Mouse (Mus musculus) liver, embryonic 18 days (tissue): ENCODE results near the gene Pcp2. TPM values are rescaled to one million over a fixed set of nuclear protein-coding genes. Genes with fewer than 3 reads are reported as not detected.

Experiments
- polyA plus RNA-seq: library from polyadenylated mRNA; depleted of rRNA; stranded (reverse); fragments of >200 nt; gene quantifications from 2 replicates; pipeline ENCODE4 v1.2.3, GENCODE M21; 2012; rRNA removed

Pcp2 gene
- polyA plus RNA-seq: not detected in 2 replicates

GRCm38 (mm10) chr8:3625445-3625844 is at the start of gene Pcp2:
Gene Pcp2, minus strand, starts transcription at chr8:3625545.

GRCm38 (mm10) chr8:3671980-3672491 is 46.7 kb upstream of the Pcp2 start, which contains the start of gene Fcor:
Gene Fcor, minus strand, starts transcription at chr8:3672362.

GRCm38 (mm10) chr8:3665507-3665906 is 40.2 kb upstream of the Pcp2 start, which contains the start of gene Mcemp1:
Gene Mcemp1, plus strand, starts transcription at chr8:3665754.

GRCm38 (mm10) chr8:3655526-3655925 is 30.2 kb upstream of the Pcp2 start, which contains the start of gene Retn:
Gene Retn, plus strand, starts transcription at chr8:3655770.

GRCm38 (mm10) chr8:3630647-3631477 is 5.5 kb upstream of the Pcp2 start, which contains the start of gene Stxbp2:
Gene Stxbp2, plus strand, starts transcription at chr8:3630955.

GRCm38 (mm10) chr8:3621199-3621970 is 4.0 kb downstream of the Pcp2 start, which contains the start of the genes Xab2 and Pet100:
Gene Xab2, minus strand, starts transcription at chr8:3621316.
Gene Pet100, plus strand, starts transcription at chr8:3621548.

GRCm38 (mm10) chr8:3586993-3587390 is 38.4 kb downstream of the Pcp2 start, which contains the start of gene Camsap3:
Gene Camsap3, plus strand, starts transcription at chr8:3587293.

Other genes with a start within 250 kb of the Pcp2 start
- gene Arhgef18, start 232.5 kb downstream of the Pcp2 start, polyA plus RNA-seq: 5.3 and 6.6 TPM in 2 replicates
- 10.3 and 11.4 TPM in 2 replicates for gene Pex11g, start 157.9 kb downstream of the Pcp2 start, polyA plus RNA-seq
- not detected in 2 replicates for gene Tex45, start 154.7 kb downstream of the Pcp2 start, polyA plus RNA-seq
- gene Zfp358, start 132.4 kb downstream of the Pcp2 start, polyA plus RNA-seq: 8.1 and 9.2 TPM in 2 replicates
- 33.2 and 36.6 TPM in 2 replicates for gene Mcoln1, start 125.1 kb downstream of the Pcp2 start, polyA plus RNA-seq
- gene Pnpla6, start 110.2 kb downstream of the Pcp2 start, polyA plus RNA-seq: 9.6 and 10.9 TPM in 2 replicates
- 7.4 and 9.2 TPM in 2 replicates for gene C330021F23Rik, start 57.6 kb downstream of the Pcp2 start, polyA plus RNA-seq
- gene Camsap3, start 38.3 kb downstream of the Pcp2 start, polyA plus RNA-seq: 7.4 and 9.1 TPM in 2 replicates
- gene Xab2, start 4.2 kb downstream of the Pcp2 start, polyA plus RNA-seq: 20.2 and 22.1 TPM in 2 replicates
- gene Pet100, start 4.0 kb downstream of the Pcp2 start, polyA plus RNA-seq: 23.7 and 25.8 TPM in 2 replicates
- 78.9 and 92.8 TPM in 2 replicates for gene Stxbp2, start 5.4 kb upstream of the Pcp2 start, polyA plus RNA-seq
- 0.06 TPM in 1 of 2 replicates, not detected in the other for gene Retn, start 30.2 kb upstream of the Pcp2 start, polyA plus RNA-seq
- gene Mcemp1, start 40.2 kb upstream of the Pcp2 start, polyA plus RNA-seq: 12.0 and 17.8 TPM in 2 replicates
- gene Fcor, start 46.8 kb upstream of the Pcp2 start, polyA plus RNA-seq: 2.7 and 5.0 TPM in 2 replicates
- 15.3 and 16.1 TPM in 2 replicates for gene Trappc5, start 50.8 kb upstream of the Pcp2 start, polyA plus RNA-seq
- 0.01 and 0.02 TPM in 2 replicates for gene Fcer2a, start 68.6 kb upstream of the Pcp2 start, polyA plus RNA-seq
- gene Clec4g, start 95.1 kb upstream of the Pcp2 start, polyA plus RNA-seq: 19.1 and 23.2 TPM in 2 replicates
- 0.09 and 0.14 TPM in 2 replicates for gene Cd209a, start 123.4 kb upstream of the Pcp2 start, polyA plus RNA-seq
- not detected in 2 replicates for gene Cd209e, start 228.8 kb upstream of the Pcp2 start, polyA plus RNA-seq